Mouse (Mus musculus) heart, embryonic 16.5 days (tissue): Measurements from ENCODE around the gene Pde6h. TPM values are rescaled to one million over a fixed set of nuclear protein-coding genes. Genes with fewer than 3 reads are reported as not detected.
"Not testable (repeated sequence)": the region's sequence is repeated elsewhere in the genome, so short reads cannot be mapped to it uniquely, and the experiment has no call there.

Experiments used
- ATAC-seq: fragments of 200-750 bp; cut with Nextera tagmentation; replicated peaks from 2 replicates; pipeline ENCODE4 v1.8.0; 2017; ENCODE audit warnings: moderate number of reproducible peaks; ENCODE audit not compliant: insufficient read depth, low FRiP score; ENCODE audit errors: extremely low read depth
- H3K27ac ChIP-seq: fragments of 300-500 bp; sonication (generic); 2 replicates; pipeline ENCODE4 v1.5.1; 2014; ENCODE audit warnings: mild to moderate bottlenecking, low read length, control low read depth, moderate library complexity
- H3K27me3 ChIP-seq: fragments of 300-500 bp; sonication (generic); 2 replicates; pipeline ENCODE4 v1.6.1; 2014; ENCODE audit warnings: low read length, mixed read lengths; ENCODE audit not compliant: control insufficient read depth, insufficient read depth
- H3K36me3 ChIP-seq: fragments of 300-500 bp; sonication (generic); 2 replicates; pipeline ENCODE4 v1.6.1; 2014; ENCODE audit not compliant: control insufficient read depth, insufficient read depth
- H3K4me1 ChIP-seq: fragments of 300-500 bp; sonication (generic); 2 replicates; pipeline ENCODE4 v1.6.1; 2014; ENCODE audit warnings: low read length, mixed read lengths; ENCODE audit not compliant: control insufficient read depth, insufficient read depth
- H3K4me2 ChIP-seq: fragments of 300-500 bp; sonication (generic); 2 replicates; pipeline ENCODE4 v1.6.1; 2014; ENCODE audit warnings: low read depth, mild to moderate bottlenecking, control low read depth, low read length
- H3K4me3 ChIP-seq: fragments of 300-500 bp; sonication (generic); 2 replicates; pipeline ENCODE4 v1.5.1; 2014; ENCODE audit warnings: mild to moderate bottlenecking, control low read depth, low read length
- H3K9ac ChIP-seq: fragments of 300-500 bp; sonication (generic); 2 replicates; pipeline ENCODE4 v1.6.1; 2014; ENCODE audit warnings: low read length, control low read depth
- H3K9me3 ChIP-seq: fragments of 300-500 bp; sonication (generic); replicated peaks from 2 replicates; pipeline ENCODE4 v1.6.1; 2016; ENCODE audit warnings: low read length; ENCODE audit not compliant: control insufficient read depth
- WGBS: fragments of 180-500 bp; shearing (Covaris S2); extraction: QIAGEN DNeasy Blood & Tissue Kit; methylation state at CpG from one replicate; pipeline ENCODE4 v1.1.7; 2014; 5-methylcytosine and 5-hydroxymethylcytosine counted together
- polyA plus RNA-seq: library from polyadenylated mRNA; unstranded; fragments of >200 nt; fragmentation: Nextera tagmentation; extraction: Ambion mirVana; gene quantifications from 2 replicates; pipeline ENCODE4 v1.2.1, GENCODE M21; 2015

Pde6h gene
- polyA plus RNA-seq, 1 experiment from 2014 or later: 0.38 TPM

DNA sequence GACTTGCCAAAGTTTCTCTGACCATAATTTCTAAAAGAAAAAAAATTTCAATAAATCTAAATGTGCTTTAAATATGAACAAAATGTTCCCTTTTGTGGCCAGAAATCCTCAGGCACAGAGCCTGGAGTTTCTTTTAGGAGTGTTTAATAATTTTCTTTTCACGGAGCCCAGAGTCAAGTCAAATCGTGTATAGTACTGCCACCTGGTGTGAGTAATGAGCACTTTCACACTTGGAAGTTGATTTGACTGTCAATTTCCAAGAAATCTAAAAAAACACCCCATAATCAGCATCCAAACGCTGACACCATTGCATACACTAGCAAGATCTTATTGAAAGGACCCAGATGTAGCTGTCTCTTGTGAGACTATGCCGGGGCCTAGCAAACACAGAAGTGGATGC lies 45.2 kb downstream of the Pde6h start:
- not testable (repeated sequence) for H3K9ac ChIP-seq, H3K27me3 ChIP-seq, H3K36me3 ChIP-seq, H3K9me3 ChIP-seq, ATAC-seq, H3K4me2 ChIP-seq, H3K4me3 ChIP-seq, H3K4me1 ChIP-seq, H3K27ac ChIP-seq
- 24% methylated on average over 4 of the region's 4 CpGs for WGBS

- ATAC-seq: peak; percentile 41; the same call in 1 of the 2 replicates
- 70% methylated on average over 23 of the region's 23 CpGs for WGBS
- Histone ChIP-seq H3K36me3 (no peaks in the 10 kb centered on the region), H3K27me3 (no peaks in the 10 kb centered on the region), H3K27ac (peak overlapping the region; percentile 19; the same call in 1 of the 2 replicates), H3K9ac (peak overlapping the region; percentile 11; the same call in 1 of the 2 replicates), H3K4me1 (peaks cover 6% of the 10 kb centered on the region), H3K4me3 (no peak overlapping the region), H3K9me3 (no peaks in the 10 kb centered on the region), H3K4me2 (peak overlapping the region; percentile 26)
Measured at GRCm38 (mm10) chr6:136979274-136980082, 55.8 kb downstream of the Pde6h start.

DNA sequence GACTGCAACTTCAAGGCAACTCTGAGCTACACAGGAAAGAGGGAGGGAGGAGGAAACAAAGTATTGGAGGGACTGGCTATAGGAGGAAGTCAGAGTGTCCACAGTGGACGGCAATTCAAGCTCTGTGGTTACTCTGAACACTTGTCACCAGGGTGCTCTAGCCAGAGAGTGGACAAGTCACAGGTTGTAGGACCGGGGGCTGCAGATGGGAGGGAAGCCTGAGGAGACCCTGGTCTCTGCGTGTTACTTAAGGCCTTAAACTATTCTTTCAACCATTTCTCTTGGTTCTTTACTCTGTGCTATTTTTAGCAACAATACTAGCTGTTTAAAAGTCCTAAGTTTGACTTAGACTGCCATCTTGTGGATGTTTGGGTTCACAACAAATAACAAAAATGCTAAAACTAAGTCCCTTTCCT lies 56.7 kb downstream of the Pde6h start:
- H3K9ac ChIP-seq: peak overlapping the region; percentile 27; the same call in 1 of the 2 replicates
- peaks cover 6% of the 10 kb centered on the region for H3K4me1 ChIP-seq
- 30% methylated on average over 3 of the region's 3 CpGs for WGBS
- no peaks in the 10 kb centered on the region for H3K9me3 ChIP-seq
- H3K4me2 ChIP-seq: peak overlapping the region; percentile 10; the same call in 1 of the 2 replicates
- no peaks in the 10 kb centered on the region for H3K27me3 ChIP-seq
- peak; percentile 69 for ATAC-seq
- H3K36me3 ChIP-seq: no peaks in the 10 kb centered on the region
- peak overlapping the region; percentile 19 for H3K27ac ChIP-seq
- no peak overlapping the region for H3K4me3 ChIP-seq

DNA sequence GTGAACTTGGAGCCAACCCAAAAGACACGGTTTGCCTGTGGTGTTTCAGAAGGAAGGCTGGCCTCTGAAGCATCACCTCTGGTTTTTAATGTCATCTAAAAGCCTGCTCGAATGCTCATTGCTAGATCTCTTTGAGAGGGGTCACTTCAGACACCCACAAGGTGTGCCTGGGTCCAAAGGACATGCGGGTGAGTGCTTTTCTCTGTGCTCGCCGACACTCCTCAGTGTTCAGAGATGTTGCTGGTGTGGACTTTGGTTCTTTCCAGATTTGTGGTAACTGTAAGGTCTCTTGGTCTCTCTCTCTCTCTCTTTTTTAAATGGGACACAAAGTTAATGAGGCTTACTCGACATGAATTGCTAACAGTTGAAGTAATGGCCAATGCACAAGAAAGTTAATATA lies 58.9 kb downstream of the Pde6h start:
- ATAC-seq: no peak
- Histone ChIP-seq H3K4me1 (peaks cover 6% of the 10 kb centered on the region), H3K36me3 (no peaks in the 10 kb centered on the region), H3K27me3 (no peaks in the 10 kb centered on the region), H3K4me2 (no peak overlapping the region), H3K9me3 (no peaks in the 10 kb centered on the region), H3K9ac (no peak overlapping the region), H3K27ac (no peak overlapping the region), H3K4me3 (no peak overlapping the region)
- WGBS: 69% methylated on average over 6 of the region's 6 CpGs

DNA sequence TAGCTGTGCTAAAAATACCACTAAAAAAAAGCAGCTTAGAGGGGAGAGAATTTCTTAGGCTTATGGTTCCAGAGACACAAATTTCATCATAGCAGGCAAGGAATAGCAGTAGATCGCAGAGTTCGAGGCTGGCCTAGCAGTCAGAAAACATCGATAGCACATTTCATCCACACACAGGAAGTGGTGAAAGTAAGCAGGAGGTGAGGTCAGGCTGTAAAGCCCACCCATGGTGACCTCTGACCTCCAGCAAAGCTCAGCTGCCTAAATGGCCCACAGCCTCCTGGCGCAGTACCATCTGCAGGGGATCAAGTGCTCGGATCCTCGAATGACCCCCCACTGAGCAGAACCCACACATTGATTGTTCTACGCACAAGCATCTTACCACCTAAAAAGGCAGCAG lies 59.6 kb downstream of the Pde6h start:
- Histone ChIP-seq H3K27ac (no peak overlapping the region), H3K9me3 (no peaks in the 10 kb centered on the region), H3K4me3 (no peak overlapping the region), H3K36me3 (no peaks in the 10 kb centered on the region), H3K4me2 (no peak overlapping the region), H3K27me3 (no peaks in the 10 kb centered on the region), H3K9ac (no peak overlapping the region), H3K4me1 (peaks cover 6% of the 10 kb centered on the region)
- no peak for ATAC-seq
- 75% methylated on average over 7 of the region's 7 CpGs for WGBS

- WGBS: 42% methylated on average over 13 of the region's 13 CpGs
- no peak overlapping the region for H3K9ac ChIP-seq
- no peak overlapping the region for H3K4me3 ChIP-seq
- H3K27ac ChIP-seq: no peak overlapping the region
- H3K36me3 ChIP-seq: no peaks in the 10 kb centered on the region
- H3K27me3 ChIP-seq: no peaks in the 10 kb centered on the region
- H3K4me1 ChIP-seq: no peaks in the 10 kb centered on the region
- no peak overlapping the region for H3K4me2 ChIP-seq
- ATAC-seq: no peak
- H3K9me3 ChIP-seq: no peaks in the 10 kb centered on the region
Measured at GRCm38 (mm10) chr6:136986019-136986418, 62.4 kb downstream of the Pde6h start.

DNA sequence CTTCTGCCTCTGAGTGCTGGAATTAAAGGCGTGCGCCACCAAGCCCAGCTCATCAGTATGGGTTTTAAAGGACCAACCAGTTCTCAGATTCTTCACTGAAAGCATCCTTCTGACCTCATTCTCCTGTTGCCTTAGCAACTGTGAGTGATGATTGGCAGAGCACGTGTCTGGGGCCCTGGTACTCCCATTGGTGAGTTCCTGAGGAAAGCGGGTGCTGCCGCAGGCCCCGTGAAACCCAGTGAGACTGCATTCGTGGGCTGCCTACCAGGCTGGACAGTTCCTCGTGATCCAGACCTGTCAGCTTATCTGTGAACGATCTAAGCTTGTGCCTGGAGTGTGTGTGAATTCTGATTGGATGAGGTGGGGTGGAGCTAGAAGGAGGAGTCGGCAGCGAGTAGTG lies 63.1 kb downstream of the Pde6h start:
- H3K9ac ChIP-seq: no peak overlapping the region
- H3K4me3 ChIP-seq: no peak overlapping the region
- no peak for ATAC-seq
- no peaks in the 10 kb centered on the region for H3K4me1 ChIP-seq
- WGBS: 62% methylated on average over 11 of the region's 11 CpGs
- H3K27ac ChIP-seq: no peak overlapping the region
- no peaks in the 10 kb centered on the region for H3K9me3 ChIP-seq
- no peaks in the 10 kb centered on the region for H3K27me3 ChIP-seq
- no peak overlapping the region for H3K4me2 ChIP-seq
- H3K36me3 ChIP-seq: no peaks in the 10 kb centered on the region

GRCm38 (mm10) chr6:136988536-136989060 lies 65.0 kb downstream of the Pde6h start:
- no peaks in the 10 kb centered on the region for H3K4me1 ChIP-seq
- H3K27me3 ChIP-seq: no peaks in the 10 kb centered on the region
- H3K9ac ChIP-seq: no peak overlapping the region
- H3K9me3 ChIP-seq: no peaks in the 10 kb centered on the region
- H3K4me2 ChIP-seq: no peak overlapping the region
- no peak overlapping the region for H3K27ac ChIP-seq
- 82% methylated on average over 7 of the region's 7 CpGs for WGBS
- no peaks in the 10 kb centered on the region for H3K36me3 ChIP-seq
- no peak for ATAC-seq
- no peak overlapping the region for H3K4me3 ChIP-seq

DNA sequence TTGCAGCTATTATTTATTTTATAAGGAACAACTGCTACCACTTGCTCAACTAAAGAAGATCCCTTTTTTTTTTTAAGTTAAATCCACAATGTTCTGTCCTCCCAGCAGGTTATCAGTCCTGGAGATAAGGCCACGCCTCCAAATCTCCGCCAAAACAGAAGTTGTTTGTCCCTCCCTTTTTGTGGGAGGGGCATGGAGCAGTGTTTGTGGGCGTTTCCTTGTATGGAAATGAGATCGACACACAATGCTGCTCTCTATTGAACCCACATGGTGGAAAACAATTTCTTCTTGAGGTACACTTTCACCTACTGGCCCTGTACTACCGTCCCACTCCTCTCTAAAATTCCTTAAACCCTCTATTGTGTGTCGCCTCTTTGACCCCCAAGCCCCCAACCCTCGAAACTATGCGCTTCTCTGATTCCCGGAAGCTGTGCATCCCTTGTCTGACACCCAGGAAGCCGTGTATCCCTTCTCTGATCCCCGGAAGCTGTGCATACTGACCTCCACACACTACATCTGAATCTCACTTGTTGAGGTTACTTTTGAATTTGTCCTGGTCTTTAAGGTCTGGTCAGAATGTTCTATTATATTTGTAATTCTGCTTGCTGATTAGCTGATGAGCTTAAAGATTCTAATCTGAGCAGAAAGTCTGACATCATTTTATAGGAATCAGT lies 66.3 kb downstream of the Pde6h start:
- no peak overlapping the region for H3K27ac ChIP-seq
- ATAC-seq: no peak
- no peaks in the 10 kb centered on the region for H3K4me1 ChIP-seq
- peak overlapping the region; percentile 19; the same call in 1 of the 2 replicates for H3K4me2 ChIP-seq
- H3K36me3 ChIP-seq: no peaks in the 10 kb centered on the region
- no peaks in the 10 kb centered on the region for H3K27me3 ChIP-seq
- WGBS: 32% methylated on average over 11 of the region's 11 CpGs
- H3K9ac ChIP-seq: no peak overlapping the region
- no peaks in the 10 kb centered on the region for H3K9me3 ChIP-seq
- peak overlapping the region; percentile 20 for H3K4me3 ChIP-seq
